Mouse (Mus musculus) ES-Bruce4 (cell line): ENCODE measurements at regions not wholly inside any gene's neighbourhood (a gene's known extent, or its start where the extent isn't known, plus 50 kb on each side); places are given as distances from the start of the nearest gene placed in this dataset.

Experiments
- H3K27ac ChIP-seq: 2 replicates; pipeline ENCODE4 v1.5.1; 2012; ENCODE audit warnings: low read length, inconsistent platforms; ENCODE audit not compliant: insufficient read depth
- H3K27me3 ChIP-seq: 2 replicates; pipeline ENCODE4 v1.6.1; 2012; ENCODE audit warnings: mild to moderate bottlenecking, low read length, inconsistent platforms; ENCODE audit not compliant: control insufficient read depth, poor library complexity, insufficient read depth, severe bottlenecking
- H3K36me3 ChIP-seq: 2 replicates; pipeline ENCODE4 v1.6.1; 2012; ENCODE audit warnings: inconsistent platforms, mild to moderate bottlenecking, low read length, moderate library complexity; ENCODE audit not compliant: control insufficient read depth, poor library complexity, insufficient read depth, severe bottlenecking
- H3K4me1 ChIP-seq: one replicate; pipeline ENCODE4 v1.8.1; 2011; ENCODE audit warnings: low read length; ENCODE audit not compliant: control insufficient read depth, insufficient read depth
- H3K4me3 ChIP-seq: 2 replicates; pipeline ENCODE4 v1.5.1; 2011; ENCODE audit warnings: low read depth, mild to moderate bottlenecking, low read length
- H3K9ac ChIP-seq: 2 replicates; pipeline ENCODE4 v1.6.1; 2012; ENCODE audit warnings: low read depth, mild to moderate bottlenecking, inconsistent platforms; ENCODE audit not compliant: poor library complexity, severe bottlenecking
- H3K9me3 ChIP-seq: replicated peaks from 2 replicates; pipeline ENCODE4 v1.6.1; 2012; ENCODE audit warnings: mild to moderate bottlenecking, low read length, inconsistent platforms; ENCODE audit not compliant: control insufficient read depth, poor library complexity, insufficient read depth, severe bottlenecking
- CTCF ChIP-seq: IDR thresholded peaks from one replicate; pipeline ENCODE4 v1.8.1; 2011; ENCODE audit warnings: low read depth, low read length
- EP300 ChIP-seq: IDR thresholded peaks from 2 replicates; pipeline ENCODE4 v1.6.1; 2011; ENCODE audit warnings: low read depth, low read length; ENCODE audit not compliant: insufficient read depth
- POLR2A ChIP-seq: IDR thresholded peaks from one replicate; pipeline ENCODE4 v1.8.1; 2011; ENCODE audit warnings: low read length; ENCODE audit not compliant: insufficient read depth

DNA sequence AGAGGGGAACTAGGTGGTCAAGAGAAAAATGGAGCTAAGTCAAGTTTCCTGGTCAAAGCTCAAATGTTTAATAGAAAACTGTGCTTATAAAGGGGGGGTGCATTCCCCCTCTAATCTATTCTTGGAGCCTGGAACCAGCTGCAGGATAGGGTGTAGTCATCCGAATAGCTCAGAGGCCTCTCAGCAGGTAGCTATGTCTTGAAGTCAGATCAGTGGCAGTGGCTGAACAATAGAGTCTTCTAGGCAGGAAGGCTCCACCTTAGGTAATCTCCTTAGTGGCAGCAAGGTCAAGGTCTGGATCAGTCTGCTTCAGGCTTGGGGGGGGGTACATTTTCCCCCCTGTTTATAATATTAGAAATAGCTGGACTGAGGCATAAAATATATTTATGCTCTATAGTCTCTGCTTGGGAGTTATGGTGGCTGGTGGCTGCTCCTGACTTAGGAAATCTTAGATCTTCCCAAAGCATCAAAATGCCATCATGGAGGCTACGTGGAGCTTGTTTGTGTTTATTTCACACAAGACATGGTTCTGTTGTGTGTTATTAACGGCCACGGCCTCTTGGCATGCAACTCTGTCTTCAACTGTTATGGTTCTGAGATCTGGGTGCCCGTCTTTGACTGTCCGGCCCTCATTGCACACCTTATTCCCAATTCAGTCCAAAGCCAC lies 1984.1 kb downstream of the Cntnap5b start:
- TF ChIP-seq EP300: peak; percentile 80; the same call in 1 of the 2 replicates
- TF ChIP-seq POLR2A: no peak
- Histone ChIP-seq H3K36me3 (no peaks in the 10 kb centered on the region), H3K4me3 (no peak overlapping the region), H3K9me3 (no peaks in the 10 kb centered on the region), H3K27ac (peak overlapping the region; percentile 88), H3K4me1 (peaks cover 2% of the 10 kb centered on the region), H3K9ac (no peak overlapping the region), H3K27me3 (no peaks in the 10 kb centered on the region)

DNA sequence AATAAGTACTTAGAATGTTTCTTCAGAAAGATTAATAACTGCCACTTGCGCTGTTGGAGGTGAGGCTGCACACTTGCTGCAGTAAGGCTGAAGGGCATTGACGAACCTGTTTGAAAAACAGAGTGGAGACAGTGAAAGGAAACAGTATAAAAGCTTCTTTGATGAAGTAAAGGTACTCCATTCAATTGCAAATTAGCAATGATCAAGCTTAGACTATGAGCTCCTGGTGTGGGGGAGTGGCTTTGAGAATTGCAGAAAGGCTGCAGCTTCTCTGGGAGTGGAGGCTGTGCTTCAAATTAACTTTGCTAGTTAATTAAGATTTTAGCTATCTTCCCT lies 1984.6 kb downstream of the Cntnap5b start:
- no peak overlapping the region for H3K4me3 ChIP-seq
- peaks cover 2% of the 10 kb centered on the region for H3K4me1 ChIP-seq
- no peaks in the 10 kb centered on the region for H3K9me3 ChIP-seq
- TF ChIP-seq EP300 (peak; percentile 83), CTCF (no peak)
- H3K9ac ChIP-seq: no peak overlapping the region
- peak overlapping the region; percentile 83 for H3K27ac ChIP-seq
- no peaks in the 10 kb centered on the region for H3K36me3 ChIP-seq
- H3K27me3 ChIP-seq: no peaks in the 10 kb centered on the region

- Histone ChIP-seq H3K9me3 (peaks cover 19% of the 10 kb centered on the region), H3K4me3 (no peak overlapping the region), H3K27me3 (no peaks in the 10 kb centered on the region), H3K36me3 (no peaks in the 10 kb centered on the region), H3K9ac (no peak overlapping the region), H3K4me1 (no peaks in the 10 kb centered on the region), H3K27ac (no peak overlapping the region)
- TF ChIP-seq POLR2A (no peak), CTCF (no peak), EP300 (no peak)
Measured at GRCm38 (mm10) chr1:101805830-101806229, 2033.3 kb downstream of the Cntnap5b start.
